Mouse (Mus musculus) CD4-positive, CD25-positive, alpha-beta regulatory T cell, adult 2 months (primary cell): ENCODE measurements around the gene Pkd1l3.
A peak's percentile ranks its signal among the peaks of the same experiment; 100 is the strongest.

ENCODE experiments used
- DNase-seq: peaks from one replicate; pipeline ENCODE4 v3.0.0-alpha.2; 2012; ENCODE audit warnings: low read depth, low spot score

Gene Pkd1l3

DNA sequence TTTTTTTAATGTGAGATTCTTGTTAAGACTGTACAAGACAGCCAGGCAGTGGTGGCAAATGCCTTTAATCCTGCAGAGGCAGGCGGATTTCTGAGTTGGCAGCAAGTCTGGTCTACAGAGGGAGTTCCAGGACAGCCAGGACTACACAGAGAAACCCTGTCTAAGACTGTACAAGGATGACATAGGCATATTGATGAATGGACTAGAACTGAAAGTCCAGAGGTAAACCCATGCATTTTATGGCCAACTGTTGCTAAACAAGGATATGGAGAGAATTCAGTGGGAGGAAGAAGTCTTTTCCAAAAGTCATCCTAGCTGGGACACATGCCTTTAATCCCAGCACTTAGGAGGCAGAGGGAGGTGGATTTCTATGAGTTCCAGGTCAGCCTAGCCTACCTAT, 83.4 kb downstream of the Pkd1l3 start:
- no peak for DNase-seq

DNA sequence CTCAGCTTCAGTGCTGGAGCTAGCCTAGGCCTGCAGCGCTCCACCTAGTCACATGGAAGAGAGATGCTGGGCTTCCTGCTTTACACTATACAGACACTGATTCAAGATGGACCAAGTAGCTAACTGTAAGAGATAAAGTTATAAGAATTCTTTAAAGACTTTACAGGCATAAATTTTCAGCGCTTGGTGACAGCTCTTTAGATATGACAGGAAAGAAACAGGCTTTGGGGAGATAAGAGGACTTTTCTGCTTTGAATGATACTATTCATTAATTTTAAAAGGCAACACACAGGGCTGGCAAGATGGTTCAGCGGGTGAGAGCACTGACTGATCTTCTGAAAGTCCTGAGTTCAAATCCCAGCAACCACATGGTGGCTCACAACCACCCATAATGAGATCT, 84.2 kb downstream of the Pkd1l3 start:
- no peak for DNase-seq

DNA sequence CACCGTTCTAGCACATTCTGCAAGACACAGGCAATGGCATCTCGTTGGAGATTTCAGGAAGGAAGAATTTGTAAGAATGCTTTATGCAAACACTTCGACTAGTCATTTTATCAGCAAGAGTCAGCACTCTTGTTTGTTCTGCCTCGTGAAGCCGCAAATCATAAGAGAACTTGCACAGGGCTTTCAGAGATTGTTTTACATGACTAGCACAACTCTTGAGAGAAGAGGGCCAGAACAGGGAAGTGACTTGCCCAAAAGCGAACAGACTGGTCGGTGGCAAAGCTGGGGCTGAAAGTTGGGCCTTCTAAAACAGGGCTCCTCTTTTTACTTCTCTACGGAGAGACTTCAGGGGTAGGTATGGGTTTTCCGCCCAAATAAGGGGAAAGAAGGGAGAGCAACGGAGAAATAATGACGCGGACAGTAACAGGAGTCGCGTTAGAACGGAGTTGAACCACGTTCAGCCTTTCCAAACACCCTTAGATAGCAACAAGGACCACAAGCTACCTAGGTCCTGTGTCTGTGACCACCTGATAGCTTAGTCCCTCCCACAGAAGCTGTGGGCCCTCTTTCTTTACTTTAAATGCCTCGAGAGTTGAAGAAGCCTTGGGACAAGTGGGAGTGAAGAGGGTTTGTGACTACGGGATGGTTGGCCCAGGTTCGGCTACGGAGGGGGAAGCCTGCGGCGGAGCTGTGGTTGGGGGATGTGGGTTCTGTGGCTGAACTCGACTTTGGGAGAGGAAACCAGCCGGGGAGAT, 90.4 kb downstream of the Pkd1l3 start:
- no peak for DNase-seq

DNA sequence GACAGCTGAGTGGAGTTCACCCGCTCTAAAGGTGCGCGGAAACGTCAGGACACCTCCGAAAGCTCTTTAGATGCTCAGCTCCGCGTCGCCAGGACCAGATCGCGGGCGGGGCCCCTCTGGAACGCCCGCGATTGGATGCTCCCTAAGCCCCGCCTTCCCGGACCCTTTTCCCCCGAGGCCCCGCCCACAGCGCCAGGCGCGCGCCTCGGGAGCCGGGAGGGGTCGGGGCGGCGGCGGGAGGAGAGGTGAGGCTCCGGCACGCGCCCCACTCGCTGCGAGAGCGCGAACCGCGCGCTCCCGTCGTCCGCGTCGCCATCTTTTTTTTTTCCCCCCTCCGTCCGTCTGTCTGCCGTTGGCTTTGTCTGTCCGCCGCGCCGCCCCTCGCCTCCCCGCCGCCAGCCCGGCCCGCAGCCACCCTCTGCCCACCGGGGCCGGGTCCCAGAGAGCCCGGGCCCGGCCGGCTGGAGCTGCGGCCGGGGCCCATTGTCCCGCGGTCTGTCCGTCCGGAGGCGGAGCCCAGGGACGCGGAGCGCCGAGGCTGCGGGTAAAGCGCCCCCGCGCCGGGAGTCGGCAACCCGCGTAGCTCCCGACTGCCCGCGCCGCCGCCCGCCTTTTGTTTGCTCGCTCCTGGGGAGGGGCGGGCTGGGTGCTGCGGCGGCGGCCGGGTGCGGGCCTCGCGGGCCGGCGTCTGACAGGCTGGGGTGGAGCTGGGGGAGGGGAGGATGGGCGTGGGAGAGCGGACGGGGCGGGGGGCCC, 91.2 kb downstream of the Pkd1l3 start, which contains the start of gene Zfp821:
Gene Zfp821 (plus strand): TSS at position 227 of the 756 bp plus-strand sequence.
- DNase-seq = peak; percentile 91

DNA sequence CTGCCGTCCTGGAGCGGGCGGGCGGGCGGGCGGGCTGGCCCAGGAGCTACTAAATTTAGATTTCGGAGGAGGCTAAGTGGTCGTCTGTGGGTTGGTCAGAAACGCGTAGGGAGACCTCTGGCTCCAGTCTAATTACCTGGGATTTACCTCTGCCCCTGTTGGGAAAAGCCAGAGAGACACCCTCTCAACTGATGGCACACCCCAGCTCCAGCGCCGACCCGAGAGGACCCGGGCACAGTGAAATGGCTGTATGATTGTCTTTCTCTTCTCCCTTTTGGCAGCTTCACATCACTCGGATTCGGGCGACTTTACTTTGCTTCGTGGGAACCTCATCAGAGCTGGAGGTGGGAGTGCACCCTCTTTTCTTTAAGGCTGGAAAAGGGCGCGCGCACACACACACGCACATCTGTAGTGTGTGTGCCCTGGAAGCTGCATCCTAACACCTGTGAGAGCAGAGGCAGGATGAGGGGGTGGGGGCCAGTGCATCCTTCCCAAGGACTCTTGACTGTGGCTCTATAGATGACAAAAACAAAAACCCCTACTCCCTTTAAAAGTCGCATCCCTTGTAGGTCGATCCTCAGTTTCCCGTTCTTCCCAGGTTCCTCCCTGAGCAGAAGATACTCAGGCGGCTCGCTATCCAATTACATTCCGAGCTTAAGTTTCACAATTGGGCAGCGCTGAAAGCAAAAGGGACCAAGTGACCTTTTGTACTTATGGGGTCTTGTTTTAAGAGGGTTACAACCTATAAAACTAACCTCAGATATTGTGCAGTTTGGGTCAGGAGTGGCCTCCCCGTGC, 92.0 kb downstream of the Pkd1l3 start:
- DNase-seq = peak; percentile 35

DNA sequence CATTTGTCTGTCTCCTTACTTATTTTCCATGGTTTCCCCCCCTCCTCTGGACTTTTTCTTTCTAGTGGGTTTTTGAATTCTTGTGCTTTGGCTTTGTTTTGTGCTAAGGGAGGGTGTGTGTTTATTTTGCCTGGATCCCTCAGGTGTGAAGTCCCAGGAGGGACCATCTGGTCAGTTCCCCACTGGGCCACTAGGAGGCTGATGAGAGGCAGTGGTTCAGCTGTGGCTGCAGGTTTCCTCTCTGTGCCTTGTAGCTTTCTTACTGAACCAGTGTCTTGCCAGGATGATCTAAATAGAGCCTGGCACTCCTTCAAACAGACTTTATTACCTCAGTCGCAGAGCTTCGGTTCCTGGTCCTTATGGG, 92.5 kb downstream of the Pkd1l3 start:
- peak; percentile 89 for DNase-seq

DNA sequence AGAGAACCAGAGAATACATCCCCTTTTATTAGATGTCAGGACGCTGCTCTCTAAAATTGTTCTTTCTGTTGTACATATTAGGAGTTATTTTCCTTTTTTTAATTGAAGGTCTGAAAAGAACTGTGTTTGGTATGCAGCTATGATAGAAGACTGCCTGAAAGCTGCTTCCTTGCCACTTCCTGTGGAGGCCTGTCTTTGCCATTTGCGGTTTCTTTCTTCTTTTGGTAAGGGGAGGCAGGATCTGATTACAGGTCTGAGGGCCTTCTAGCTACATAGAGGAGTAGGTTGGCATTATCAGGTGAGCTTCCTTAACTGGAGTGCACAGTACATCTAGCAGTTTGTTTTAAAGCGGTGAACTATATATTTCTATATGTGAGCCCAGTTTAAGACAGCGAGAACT, 93.6 kb downstream of the Pkd1l3 start:
- DNase-seq = peak; percentile 71

DNA sequence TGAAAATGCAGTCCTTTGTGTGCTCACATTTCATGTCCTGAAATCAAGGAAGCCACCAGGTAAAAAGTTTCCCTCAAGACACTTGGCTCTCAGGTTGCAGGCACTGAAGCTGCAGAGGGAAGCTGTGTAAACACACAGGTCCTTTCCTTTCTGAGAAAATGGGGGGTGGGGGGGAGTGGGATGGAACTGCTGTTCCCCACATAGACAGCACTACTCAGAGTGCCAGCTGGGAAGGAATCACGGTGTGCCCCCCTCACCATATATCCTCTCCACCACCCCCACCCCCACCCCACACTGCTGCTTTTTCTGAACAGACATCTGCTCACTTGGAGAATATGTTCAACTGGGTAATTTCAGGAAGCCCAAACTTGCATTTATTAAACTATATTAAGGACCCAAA, 98.2 kb downstream of the Pkd1l3 start:
- no peak for DNase-seq

DNA sequence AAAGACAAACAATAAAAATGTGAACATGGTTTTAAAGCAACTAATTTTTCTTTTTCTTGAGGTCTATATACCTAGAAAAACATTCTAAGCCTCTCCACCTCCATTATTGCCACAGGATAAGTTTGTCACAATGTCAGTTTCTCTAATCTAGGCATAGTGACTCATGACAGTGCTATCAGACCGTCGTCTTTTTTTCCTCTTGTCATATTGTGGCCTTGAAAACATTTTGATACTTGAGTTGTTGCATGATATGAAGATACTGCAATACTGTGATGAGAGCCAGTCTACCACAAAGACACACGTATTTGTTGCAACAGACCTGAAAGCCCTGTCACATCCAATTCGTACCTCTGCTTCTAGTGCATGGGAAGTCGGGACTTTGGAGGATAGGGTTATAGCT, 100.6 kb downstream of the Pkd1l3 start:
- no peak for DNase-seq
